Mouse (Mus musculus) right cerebral cortex, postnatal 25 days (tissue): ENCODE data around the gene Olfr118.
"Not testable (repeated sequence)": the region's sequence is repeated elsewhere in the genome, so short reads cannot be mapped to it uniquely, and the experiment has no call there.

Source experiments
- DNase-seq: peaks from one replicate; pipeline ENCODE4 v3.0.0; 2022

Gene Olfr118

DNA sequence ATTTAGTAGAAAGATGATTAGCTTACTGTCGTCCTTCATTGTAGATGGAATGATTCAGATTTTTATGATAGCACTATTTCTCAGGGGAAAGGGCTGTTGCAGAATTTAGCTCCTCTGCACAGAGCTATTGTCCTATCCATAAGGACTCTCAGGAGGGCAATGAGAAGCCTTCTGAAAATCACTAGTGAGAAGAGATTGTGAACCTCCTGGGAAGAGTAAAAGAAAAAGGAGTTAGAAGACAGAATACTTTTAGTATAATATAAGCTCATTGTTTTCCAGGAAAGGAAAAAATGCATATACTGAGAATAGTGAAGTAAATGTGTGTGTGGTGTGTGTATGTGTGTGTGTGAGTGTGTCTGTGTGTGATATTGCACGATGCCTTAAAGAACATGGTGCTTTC lies at the start of gene Olfr118:
TSS of gene Olfr118 (plus strand) at position 301 of the 400 bp plus-strand sequence.
- no peak for DNase-seq

DNA sequence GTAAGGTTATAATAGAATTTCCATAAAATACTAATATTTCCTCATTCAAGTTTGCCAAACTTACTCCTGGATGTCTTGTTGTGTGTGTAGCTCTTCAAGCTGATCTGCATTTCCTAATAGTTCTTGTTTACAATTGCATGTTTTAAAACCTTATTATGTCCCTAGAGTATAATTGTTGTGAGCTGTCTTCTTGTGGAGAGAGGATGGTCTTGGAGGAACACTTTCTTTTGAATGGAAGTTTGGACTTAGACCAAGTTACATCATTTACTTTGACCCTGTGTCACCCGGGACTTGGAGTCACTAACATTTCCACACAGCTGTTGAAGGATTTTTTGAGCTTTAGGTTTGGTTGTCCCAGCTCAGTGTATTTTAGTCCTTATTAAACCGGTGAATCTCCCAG lies 39.8 kb upstream of the Olfr118 start, which contains the start of the genes Olfr115 and Olfr116:
TSS of gene Olfr115 (minus strand) at position 101 of the 400 bp plus-strand sequence.
TSS of gene Olfr116 (minus strand) at position 191 of the 400 bp plus-strand sequence.
- DNase-seq, result no peak

DNA sequence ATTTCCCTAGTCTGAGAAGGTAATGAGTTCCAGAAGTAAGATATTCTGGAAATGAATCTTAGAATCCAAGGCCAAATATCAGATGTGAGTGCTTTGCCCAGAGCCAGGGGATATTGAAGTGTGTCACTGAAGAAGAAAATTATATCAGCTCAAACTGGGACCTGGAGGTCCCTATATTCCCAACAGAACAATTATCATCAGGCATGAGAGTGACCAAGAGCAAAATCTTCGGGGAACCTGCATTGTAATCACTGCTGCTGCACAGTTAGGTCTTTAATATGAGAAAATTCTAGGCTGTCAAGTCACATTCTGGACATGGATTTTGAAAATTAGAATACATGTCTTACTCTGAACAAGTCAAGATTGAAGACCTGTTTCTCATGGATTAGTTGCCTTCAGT lies 3.1 kb upstream of the Olfr118 start, which contains the start of gene Olfr117:
TSS of gene Olfr117 (minus strand) at position 101 of the 400 bp plus-strand sequence.
- DNase-seq, result no peak

DNA sequence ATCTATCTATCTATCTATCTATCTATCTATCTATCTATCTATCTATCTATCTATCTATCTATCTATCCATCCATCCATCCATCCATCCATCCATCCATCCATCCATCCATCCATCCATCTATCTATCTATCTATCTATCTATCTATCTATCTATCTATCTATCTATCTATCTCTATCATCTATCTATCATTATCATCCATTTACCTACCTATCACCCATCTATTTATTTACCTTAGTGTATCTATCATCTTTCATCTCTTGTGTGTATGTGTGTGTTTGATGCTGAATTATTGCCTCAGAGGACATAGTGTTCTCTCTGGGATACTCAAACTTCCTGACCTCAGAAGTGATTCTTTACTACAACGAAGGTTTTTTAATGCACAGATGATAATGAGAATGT lies 29.5 kb downstream of the Olfr118 start, which contains the start of gene Olfr119:
TSS of gene Olfr119 (plus strand) at position 301 of the 400 bp plus-strand sequence.
- DNase-seq, result not testable (repeated sequence)

DNA sequence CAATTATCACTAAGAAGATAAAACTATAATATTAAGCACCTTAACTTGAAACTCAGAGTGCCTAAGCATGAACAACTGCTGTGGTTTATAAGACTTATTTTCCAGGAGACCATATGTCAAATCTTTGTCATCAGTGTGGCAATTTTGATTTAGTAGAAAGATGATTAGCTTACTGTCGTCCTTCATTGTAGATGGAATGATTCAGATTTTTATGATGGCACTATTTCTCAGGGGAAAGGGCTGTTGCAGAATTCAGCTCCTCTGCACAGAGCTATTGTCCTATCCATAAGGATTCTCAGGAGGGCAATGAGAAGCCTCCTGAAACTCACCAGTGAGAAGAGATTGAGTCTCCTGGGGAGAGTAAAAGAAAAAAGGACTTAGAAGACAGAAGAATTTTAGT lies 54.7 kb downstream of the Olfr118 start, which contains the start of gene Olfr120:
TSS of gene Olfr120 (plus strand) at position 301 of the 400 bp plus-strand sequence.
- DNase-seq, result no peak
